Mouse (Mus musculus): ENCODE measurements around the gene Mrgpra6. TPM values are rescaled to one million over a fixed set of nuclear protein-coding genes. Genes with fewer than 3 reads are reported as not detected.

Gene Mrgpra6
- not detected in 2 replicates for polyA plus RNA-seq (2014; fragmentation: Nextera tagmentation; extraction: Ambion mirVana)

DNA sequence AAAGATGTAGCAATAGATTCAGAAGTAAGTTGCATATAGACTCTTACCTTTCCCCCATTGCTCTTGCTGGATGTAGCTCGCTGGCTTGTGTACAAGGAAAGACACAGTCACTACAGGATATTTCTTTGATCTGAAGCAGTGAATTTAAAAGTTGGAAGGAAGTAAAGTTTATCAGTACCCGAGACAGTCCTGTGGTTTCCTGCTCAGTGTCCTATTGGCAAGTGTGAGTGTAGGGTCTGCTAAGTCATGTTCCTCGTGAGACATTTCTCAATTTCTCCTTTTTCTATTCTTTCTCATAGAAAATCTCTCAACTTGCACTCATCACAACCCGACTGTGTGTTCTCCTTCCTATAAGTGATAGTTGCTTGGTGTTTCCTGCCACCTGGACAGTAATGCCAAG, at the start of gene Mrgpra6:
Gene Mrgpra6, minus strand, starts transcription at position 91 of the 400 bp plus-strand sequence.
- Histone ChIP-seq H3K27ac (ENCODE audit: low read depth, low read length) (no peak within 1 kb of the TSS), H3K36me3 (ENCODE audit: control insufficient read depth, insufficient read depth, low read length) (no peaks in the 10 kb centered on the region), H3K4me1 (ENCODE audit: control insufficient read depth, insufficient read depth, low read length) (no peaks in the 10 kb centered on the region), H3K27me3 (ENCODE audit: control insufficient read depth, insufficient read depth, low read length) (no peaks in the 10 kb centered on the region), H3K4me3 (ENCODE audit: low read depth, low read length) (no peak within 1 kb of the TSS), H3K9ac (replicated peaks; ENCODE audit: low read depth, low read length) (no peak within 1 kb of the TSS), H3K4me2 (ENCODE audit: low read depth, low read length) (no peak within 1 kb of the TSS), H3K9me3 (ENCODE audit: control insufficient read depth, low read length) (no peaks in the 10 kb centered on the region)
- ATAC-seq (ENCODE audit: low read depth): no peak
- WGBS: 79% methylated on average over 4 of the region's 4 CpGs

DNA sequence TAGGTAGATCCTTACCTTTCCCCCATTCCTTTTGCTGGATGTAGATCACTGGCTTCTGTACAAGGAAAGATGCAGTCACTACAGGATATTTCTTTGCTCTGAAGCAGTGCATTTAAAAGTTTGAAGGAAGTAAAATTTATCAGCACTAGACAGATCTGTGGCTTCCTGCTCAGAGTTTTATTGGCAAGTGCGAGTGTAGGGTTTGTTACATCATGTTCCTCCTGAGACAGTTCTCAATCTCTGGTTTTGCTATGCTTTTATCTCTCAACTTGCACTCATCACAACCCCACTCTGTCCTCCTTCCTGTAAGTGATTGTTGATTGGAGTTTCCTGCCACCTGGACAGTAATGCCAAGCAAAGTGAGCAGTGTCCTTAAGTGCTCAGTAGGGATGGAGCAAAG, 48.0 kb upstream of the Mrgpra6 start, which contains the start of gene Mrgpra9:
Gene Mrgpra9, minus strand, starts transcription at position 79 of the 400 bp plus-strand sequence.
- 84% methylated on average over 1 of the region's 1 CpGs for WGBS

DNA sequence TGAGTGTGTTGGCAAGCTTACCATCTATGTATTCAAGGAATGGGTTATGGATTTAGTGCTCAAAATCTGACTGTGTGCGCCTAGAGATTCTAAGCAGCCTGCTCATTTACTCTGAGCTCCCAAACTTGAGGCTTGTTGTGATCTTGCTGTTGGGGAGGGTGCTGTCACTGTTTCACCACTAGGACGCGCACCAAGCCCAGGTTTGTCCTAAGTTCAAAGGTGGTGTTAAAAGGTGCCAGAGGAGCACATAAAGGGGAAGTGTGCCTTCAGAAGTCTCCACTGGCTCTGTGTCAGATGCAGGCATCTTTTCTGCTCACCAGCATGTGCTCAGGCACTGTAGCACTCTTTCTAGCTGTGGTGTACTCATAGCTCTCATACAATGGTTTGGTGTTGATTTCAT, 39.9 kb upstream of the Mrgpra6 start:
- no peaks in the 10 kb centered on the region for H3K27me3 ChIP-seq (ENCODE audit: control insufficient read depth, insufficient read depth, low read length)
- 61% methylated on average over 3 of the region's 3 CpGs for WGBS
- H3K9me3 ChIP-seq (ENCODE audit: control insufficient read depth, low read length): no peaks in the 10 kb centered on the region
- no peak for ATAC-seq (ENCODE audit: low read depth)
- H3K4me2 ChIP-seq (ENCODE audit: low read depth, low read length): no peak overlapping the region
- H3K9ac ChIP-seq (replicated peaks; ENCODE audit: low read depth, low read length): no peak overlapping the region
- no peak overlapping the region for H3K27ac ChIP-seq (ENCODE audit: low read depth, low read length)
- no peaks in the 10 kb centered on the region for H3K36me3 ChIP-seq (ENCODE audit: control insufficient read depth, insufficient read depth, low read length)
- H3K4me1 ChIP-seq (ENCODE audit: control insufficient read depth, insufficient read depth, low read length): no peaks in the 10 kb centered on the region
- H3K4me3 ChIP-seq (ENCODE audit: low read depth, low read length): no peak overlapping the region

More for the DNA sequence above, 48.0 kb upstream of the Mrgpra6 start, which contains the start of gene Mrgpra9:
- H3K9me3 ChIP-seq (ENCODE audit: control insufficient read depth, low read length): no peaks in the 10 kb centered on the region
- no peak within 1 kb of the TSS for H3K27ac ChIP-seq (ENCODE audit: low read depth, low read length)
- no peak within 1 kb of the TSS for H3K4me3 ChIP-seq (ENCODE audit: low read depth, low read length)
- H3K4me1 ChIP-seq (ENCODE audit: control insufficient read depth, insufficient read depth, low read length): no peaks in the 10 kb centered on the region
- H3K36me3 ChIP-seq (ENCODE audit: control insufficient read depth, insufficient read depth, low read length): no peaks in the 10 kb centered on the region
- no peak within 1 kb of the TSS for H3K4me2 ChIP-seq (ENCODE audit: low read depth, low read length)
- ATAC-seq (ENCODE audit: low read depth): no peak
- no peak within 1 kb of the TSS for H3K9ac ChIP-seq (replicated peaks; ENCODE audit: low read depth, low read length)
- H3K27me3 ChIP-seq (ENCODE audit: control insufficient read depth, insufficient read depth, low read length): no peaks in the 10 kb centered on the region

DNA sequence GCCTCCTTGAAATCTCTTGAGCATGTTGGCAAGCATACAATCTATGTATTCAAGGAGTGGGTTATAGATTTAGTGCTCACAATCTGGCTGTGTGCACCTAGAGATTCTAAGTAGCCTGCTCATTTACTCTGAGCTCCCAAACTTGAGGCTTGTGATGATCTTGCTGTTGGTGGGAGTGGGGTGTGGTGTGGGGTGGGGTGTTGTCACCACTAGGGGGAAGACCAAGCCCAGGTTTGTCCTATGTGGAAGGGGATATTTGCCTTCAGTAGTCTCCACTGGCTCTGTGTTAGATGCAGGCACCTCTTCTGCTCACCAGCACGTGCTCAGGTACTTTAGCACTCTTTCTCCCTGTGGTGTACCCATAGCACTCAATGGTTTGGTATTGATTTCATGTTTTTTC, 9.4 kb downstream of the Mrgpra6 start:
- Histone ChIP-seq H3K27ac (ENCODE audit: low read depth, low read length) (no peak overlapping the region), H3K9ac (replicated peaks; ENCODE audit: low read depth, low read length) (no peak overlapping the region), H3K4me2 (ENCODE audit: low read depth, low read length) (no peak overlapping the region), H3K36me3 (ENCODE audit: control insufficient read depth, insufficient read depth, low read length) (no peaks in the 10 kb centered on the region), H3K9me3 (ENCODE audit: control insufficient read depth, low read length) (no peaks in the 10 kb centered on the region), H3K27me3 (ENCODE audit: control insufficient read depth, insufficient read depth, low read length) (no peaks in the 10 kb centered on the region), H3K4me3 (ENCODE audit: low read depth, low read length) (no peak overlapping the region), H3K4me1 (ENCODE audit: control insufficient read depth, insufficient read depth, low read length) (no peaks in the 10 kb centered on the region)
- 55% methylated on average over 1 of the region's 1 CpGs for WGBS
- no peak for ATAC-seq (ENCODE audit: low read depth)

DNA sequence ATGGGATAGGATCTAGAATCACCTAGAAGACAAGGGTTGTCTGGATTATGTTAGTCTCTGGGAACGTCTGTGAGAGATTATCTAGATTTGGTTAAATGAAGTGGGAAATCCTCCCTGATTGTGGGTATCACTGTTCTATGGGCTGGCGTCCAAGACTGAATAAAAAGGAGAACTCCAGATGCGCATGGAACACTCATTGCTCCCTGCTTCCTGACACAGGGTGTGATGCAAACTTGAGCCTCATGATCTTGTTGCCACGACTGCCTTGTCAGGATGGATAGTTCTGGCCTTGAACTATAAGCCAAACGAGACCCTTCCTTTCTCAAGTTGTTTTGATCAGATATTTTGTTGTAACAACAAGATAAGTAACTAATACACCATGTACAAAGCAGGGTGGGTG, 33.9 kb downstream of the Mrgpra6 start:
- H3K4me2 ChIP-seq (ENCODE audit: low read depth, low read length): no peak overlapping the region
- H3K4me3 ChIP-seq (ENCODE audit: low read depth, low read length): no peak overlapping the region
- no peaks in the 10 kb centered on the region for H3K27me3 ChIP-seq (ENCODE audit: control insufficient read depth, insufficient read depth, low read length)
- H3K36me3 ChIP-seq (ENCODE audit: control insufficient read depth, insufficient read depth, low read length): no peaks in the 10 kb centered on the region
- no peaks in the 10 kb centered on the region for H3K4me1 ChIP-seq (ENCODE audit: control insufficient read depth, insufficient read depth, low read length)
- H3K9me3 ChIP-seq (ENCODE audit: control insufficient read depth, low read length): no peaks in the 10 kb centered on the region
- ATAC-seq (ENCODE audit: low read depth): no peak
- H3K27ac ChIP-seq (ENCODE audit: low read depth, low read length): no peak overlapping the region
- WGBS: 80% methylated on average over 5 of the region's 5 CpGs
- H3K9ac ChIP-seq (replicated peaks; ENCODE audit: low read depth, low read length): no peak overlapping the region

DNA sequence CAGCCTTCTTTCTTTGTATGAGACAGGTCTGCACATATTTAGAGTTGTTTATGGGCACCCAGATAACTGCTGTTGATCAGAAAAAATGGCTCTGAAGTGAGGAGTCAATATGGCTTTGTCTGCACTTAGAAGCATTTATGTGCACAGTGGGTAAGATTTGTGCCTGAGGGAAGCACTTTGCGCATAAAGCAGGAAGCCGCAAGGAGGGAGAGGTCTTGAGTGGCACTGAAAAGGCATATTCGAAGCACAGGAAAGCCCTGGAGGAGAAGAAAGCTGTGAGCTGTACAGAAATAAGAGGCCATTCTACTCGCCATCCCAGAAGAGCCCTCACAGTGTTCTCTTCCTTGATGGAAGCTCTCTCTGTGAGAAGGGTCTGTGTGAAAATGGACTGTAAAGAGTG, 39.7 kb downstream of the Mrgpra6 start:
- ATAC-seq (ENCODE audit: low read depth): peak; percentile 33; the same call in 1 of the 2 replicates
- H3K36me3 ChIP-seq (ENCODE audit: control insufficient read depth, insufficient read depth, low read length): no peaks in the 10 kb centered on the region
- no peaks in the 10 kb centered on the region for H3K4me1 ChIP-seq (ENCODE audit: control insufficient read depth, insufficient read depth, low read length)
- H3K9me3 ChIP-seq (ENCODE audit: control insufficient read depth, low read length): no peaks in the 10 kb centered on the region
- 67% methylated on average over 4 of the region's 4 CpGs for WGBS
- H3K27ac ChIP-seq (ENCODE audit: low read depth, low read length): no peak overlapping the region
- H3K4me2 ChIP-seq (ENCODE audit: low read depth, low read length): no peak overlapping the region
- no peak overlapping the region for H3K9ac ChIP-seq (replicated peaks; ENCODE audit: low read depth, low read length)
- H3K27me3 ChIP-seq (ENCODE audit: control insufficient read depth, insufficient read depth, low read length): no peaks in the 10 kb centered on the region
- H3K4me3 ChIP-seq (ENCODE audit: low read depth, low read length): no peak overlapping the region

DNA sequence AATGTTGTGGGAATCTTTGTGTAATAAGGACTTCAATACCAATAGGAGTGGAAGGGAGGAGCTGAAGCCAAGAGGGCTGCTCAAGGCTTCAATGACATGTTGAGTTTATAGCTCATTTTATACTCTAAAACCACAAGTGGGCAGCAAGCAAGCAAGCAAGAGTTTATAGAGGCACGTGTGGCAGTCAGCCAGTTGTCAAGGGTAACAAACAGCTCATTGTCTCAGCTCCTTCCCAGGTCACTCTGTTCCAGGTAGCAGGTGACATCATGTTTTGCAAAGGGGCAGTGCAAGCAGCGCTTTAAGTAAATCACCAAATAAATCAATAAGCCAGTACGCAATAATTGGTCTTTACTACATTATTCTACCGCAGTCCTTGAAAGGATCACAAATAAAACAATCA, 41.5 kb downstream of the Mrgpra6 start:
- Histone ChIP-seq H3K4me3 (ENCODE audit: low read depth, low read length) (no peak overlapping the region), H3K4me1 (ENCODE audit: control insufficient read depth, insufficient read depth, low read length) (no peaks in the 10 kb centered on the region), H3K27me3 (ENCODE audit: control insufficient read depth, insufficient read depth, low read length) (no peaks in the 10 kb centered on the region), H3K9me3 (ENCODE audit: control insufficient read depth, low read length) (no peaks in the 10 kb centered on the region), H3K9ac (replicated peaks; ENCODE audit: low read depth, low read length) (no peak overlapping the region), H3K36me3 (ENCODE audit: control insufficient read depth, insufficient read depth, low read length) (no peaks in the 10 kb centered on the region), H3K4me2 (ENCODE audit: low read depth, low read length) (no peak overlapping the region), H3K27ac (ENCODE audit: low read depth, low read length) (no peak overlapping the region)
- WGBS: 71% methylated on average over 4 of the region's 4 CpGs
- peak; percentile 32; the same call in 1 of the 2 replicates for ATAC-seq (ENCODE audit: low read depth)

DNA sequence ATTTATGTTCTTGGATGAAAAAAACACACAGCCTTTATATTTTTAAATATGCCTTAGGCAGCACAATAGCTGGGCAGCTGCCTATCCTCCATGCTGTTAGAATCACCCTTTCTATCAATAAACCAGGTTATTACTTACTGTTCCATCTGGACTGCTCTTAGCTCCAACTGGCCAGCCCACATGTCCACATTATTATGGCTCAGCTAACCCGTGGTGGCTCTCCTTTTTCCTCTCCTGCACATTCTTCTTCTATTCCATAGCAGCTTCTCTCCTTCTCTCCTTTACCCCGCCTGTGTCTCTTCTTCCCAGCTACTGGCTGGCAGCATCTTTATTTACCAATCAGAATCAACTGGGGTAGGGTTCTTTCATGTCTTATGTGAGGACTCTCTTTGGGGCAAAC, 46.3 kb downstream of the Mrgpra6 start:
- no peak overlapping the region for H3K4me3 ChIP-seq (ENCODE audit: low read depth, low read length)
- ATAC-seq (ENCODE audit: low read depth): no peak
- H3K9me3 ChIP-seq (ENCODE audit: control insufficient read depth, low read length): no peaks in the 10 kb centered on the region
- no peaks in the 10 kb centered on the region for H3K4me1 ChIP-seq (ENCODE audit: control insufficient read depth, insufficient read depth, low read length)
- no peak overlapping the region for H3K27ac ChIP-seq (ENCODE audit: low read depth, low read length)
- no peaks in the 10 kb centered on the region for H3K36me3 ChIP-seq (ENCODE audit: control insufficient read depth, insufficient read depth, low read length)
- no peak overlapping the region for H3K4me2 ChIP-seq (ENCODE audit: low read depth, low read length)
- 67% methylated on average over 2 of the region's 2 CpGs for WGBS
- no peaks in the 10 kb centered on the region for H3K27me3 ChIP-seq (ENCODE audit: control insufficient read depth, insufficient read depth, low read length)
- H3K9ac ChIP-seq (replicated peaks; ENCODE audit: low read depth, low read length): no peak overlapping the region

DNA sequence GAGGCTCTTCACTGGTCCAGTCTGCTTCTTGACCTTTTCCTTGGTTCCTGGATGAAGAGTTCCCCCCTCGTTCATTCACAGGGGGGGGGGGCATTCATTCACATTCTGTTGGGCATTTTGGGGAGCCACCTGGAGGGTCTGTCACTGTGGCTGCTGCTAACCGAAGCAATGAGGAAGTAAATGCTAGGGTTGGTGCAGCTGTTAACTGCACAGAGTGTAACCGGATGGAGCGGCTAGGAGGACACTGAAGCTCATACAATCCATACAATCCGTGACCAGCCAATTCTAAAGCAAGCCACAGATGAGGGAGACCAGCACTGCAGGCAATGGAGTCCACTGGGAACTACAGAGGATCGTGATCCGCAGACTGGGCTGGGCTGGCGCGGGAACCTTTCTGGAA, 47.0 kb downstream of the Mrgpra6 start:
- Histone ChIP-seq H3K4me3 (ENCODE audit: low read depth, low read length) (no peak overlapping the region), H3K9ac (replicated peaks; ENCODE audit: low read depth, low read length) (no peak overlapping the region), H3K9me3 (ENCODE audit: control insufficient read depth, low read length) (no peaks in the 10 kb centered on the region), H3K36me3 (ENCODE audit: control insufficient read depth, insufficient read depth, low read length) (no peaks in the 10 kb centered on the region), H3K4me1 (ENCODE audit: control insufficient read depth, insufficient read depth, low read length) (no peaks in the 10 kb centered on the region), H3K4me2 (ENCODE audit: low read depth, low read length) (no peak overlapping the region), H3K27me3 (ENCODE audit: control insufficient read depth, insufficient read depth, low read length) (no peaks in the 10 kb centered on the region), H3K27ac (ENCODE audit: low read depth, low read length) (no peak overlapping the region)
- 86% methylated on average over 9 of the region's 9 CpGs for WGBS
- ATAC-seq (ENCODE audit: low read depth): no peak
